In the genomic region with DNA sequence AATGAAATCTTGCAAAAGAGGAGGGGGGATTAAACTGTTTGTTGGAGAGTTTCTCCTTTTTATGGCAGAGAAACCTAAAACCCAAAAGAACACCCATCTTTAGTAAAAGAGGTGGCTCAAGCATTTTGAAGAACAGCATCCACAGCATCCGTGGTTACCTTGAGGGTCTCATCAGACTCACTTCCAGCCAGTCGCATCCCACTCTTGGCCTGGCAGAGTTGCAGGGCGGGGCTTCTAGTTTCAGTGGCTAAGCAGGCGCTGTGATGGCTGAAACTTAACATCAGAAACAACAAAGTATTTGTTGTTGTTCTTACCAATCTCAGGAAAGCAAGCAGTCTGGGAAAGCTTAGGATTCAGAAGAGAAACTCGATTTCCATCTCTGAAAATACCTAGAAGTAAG, we compare ENCODE assay signal across 8 mouse cellular contexts. TPM values are rescaled to one million over a fixed set of nuclear protein-coding genes. Genes with fewer than 3 reads are reported as not detected.
A peak's percentile ranks its signal among the peaks of the same experiment; 100 is the strongest.
DNase-seq lines count a peak whose midpoint lies in the region; ATAC-seq and TF ChIP-seq lines count a peak whose summit lies in the region.

No protein-coding gene starts in this region.

- ATAC-seq in heart, embryonic 11.5 days (replicated peaks; ENCODE audit: insufficient number of reproducible peaks, low FRiP score, low TSS enrichment): no peak
- ATAC-seq in forebrain, embryonic 15.5 days (replicated peaks): no peak
- no peak for ATAC-seq in liver, embryonic 14.5 days (ENCODE audit: insufficient read depth)

- H3K27me3 ChIP-seq in heart, embryonic 11.5 days (ENCODE audit: control insufficient read depth, insufficient read depth, low read length): no peaks in the 10 kb centered on the region
- H3K27me3 ChIP-seq in E14TG2a.4 (ENCODE audit: insufficient read depth, low read length): peaks cover 26% of the 10 kb centered on the region
- H3K27me3 ChIP-seq in forebrain, embryonic 15.5 days: no peaks in the 10 kb centered on the region
- H3K27me3 ChIP-seq in liver, embryonic 14.5 days (ENCODE audit: control insufficient read depth, insufficient read depth, low read length): peaks cover 2% of the 10 kb centered on the region; the same call in 1 of the 2 replicates

- H3K9me3 ChIP-seq in heart, embryonic 11.5 days (replicated peaks; ENCODE audit: control insufficient read depth, low read length): no peaks in the 10 kb centered on the region
- H3K9me3 ChIP-seq in E14TG2a.4 (ENCODE audit: low read length): no peaks in the 10 kb centered on the region
- no peaks in the 10 kb centered on the region for H3K9me3 ChIP-seq in forebrain, embryonic 15.5 days
- H3K9me3 ChIP-seq in liver, embryonic 14.5 days (ENCODE audit: control insufficient read depth, low read length): no peaks in the 10 kb centered on the region

- H3K27ac ChIP-seq in heart, embryonic 11.5 days (ENCODE audit: low read depth, low read length): peak overlapping the region; percentile 100; the same call in 1 of the 2 replicates
- H3K27ac ChIP-seq in forebrain, embryonic 15.5 days (replicated peaks): no peak overlapping the region
- no peak overlapping the region for H3K27ac ChIP-seq in liver, embryonic 14.5 days

- H3K4me2 ChIP-seq in heart, embryonic 11.5 days: peak overlapping the region; percentile 88
- peak overlapping the region; percentile 82 for H3K4me2 ChIP-seq in forebrain, embryonic 15.5 days (replicated peaks)
- peak overlapping the region; percentile 99 for H3K4me2 ChIP-seq in liver, embryonic 14.5 days (ENCODE audit: low read depth)

- DNase-seq in heart, postnatal 25 days (ENCODE audit: low spot score): no peak
- DNase-seq in liver, embryonic 14.5 days (ENCODE audit: low read depth in 3 of 3, low spot score in 3 of 3): no peak
- DNase-seq in left cerebral cortex, postnatal 4 days: no peak
- no peak for DNase-seq in urinary bladder, adult 18-20 months (ENCODE audit: low spot score in 2 of 2)
- no peak for DNase-seq in cerebellum, postnatal 14 days

- WGBS in heart, embryonic 11.5 days (ENCODE audit: insufficient replicate concordance): 10% methylated on average over 5 of the region's 5 CpGs
- WGBS in forebrain, embryonic 15.5 days: 24% methylated on average over 5 of the region's 5 CpGs
- WGBS in liver, embryonic 14.5 days (ENCODE audit: insufficient replicate concordance): 10% methylated on average over 5 of the region's 5 CpGs

- H3K36me3 ChIP-seq in heart, embryonic 11.5 days (ENCODE audit: control insufficient read depth, insufficient read depth, low read length): no peaks in the 10 kb centered on the region
- no peaks in the 10 kb centered on the region for H3K36me3 ChIP-seq in E14TG2a.4 (ENCODE audit: insufficient read depth, low read length)
- H3K36me3 ChIP-seq in forebrain, embryonic 15.5 days: no peaks in the 10 kb centered on the region
- no peaks in the 10 kb centered on the region for H3K36me3 ChIP-seq in liver, embryonic 14.5 days (replicated peaks; ENCODE audit: control insufficient read depth, insufficient read depth, low read depth)

- H3K9ac ChIP-seq in heart, embryonic 11.5 days (ENCODE audit: low read depth, low read length): 0 out of 2 replicates have a peak overlapping the region, but pooled peaks have one; percentile 100
- no peak overlapping the region for H3K9ac ChIP-seq in forebrain, embryonic 15.5 days (replicated peaks)
- H3K9ac ChIP-seq in liver, embryonic 14.5 days (replicated peaks): peak overlapping the region; percentile 75

- TF ChIP-seq CTCF in E14TG2a.4 (conservative IDR thresholded peaks at IDR 0.05; ENCODE audit: low read length): no peak
- no peak for TF ChIP-seq CTCF in liver, embryonic 14.5 days (IDR thresholded peaks at IDR 0.05; ENCODE audit: low read depth)

- no peak for TF ChIP-seq EP300 in liver, embryonic 14.5 days (IDR thresholded peaks at IDR 0.05; ENCODE audit: low read depth)

- intact Hi-C loops in heart, postnatal 25 days (cut with DNase I): loop anchor here (5.0 kb wide), 2 partner anchors 92 to 107 kb away; no protein-coding TSS in a partner anchor
- intact Hi-C loops in left cerebral cortex, postnatal 4 days (cut with DNase I): no loop called here

- peaks cover 32% of the 10 kb centered on the region for H3K4me1 ChIP-seq in heart, embryonic 11.5 days (ENCODE audit: control insufficient read depth, insufficient read depth, low read length)
- peaks cover 42% of the 10 kb centered on the region for H3K4me1 ChIP-seq in E14TG2a.4 (replicated peaks; ENCODE audit: low read depth, low read length)
- peaks cover 43% of the 10 kb centered on the region for H3K4me1 ChIP-seq in forebrain, embryonic 15.5 days
- peaks cover 19 to 20% of the 10 kb centered on the region in 2 experiments for H3K4me1 ChIP-seq in liver, embryonic 14.5 days (replicated peaks; ENCODE audit: control insufficient read depth in 2 of 2, insufficient read depth in 2 of 2, low read length in 1 of 2)

- peak overlapping the region; percentile 98 for H3K4me3 ChIP-seq in heart, embryonic 11.5 days (ENCODE audit: low read depth, low read length)
- H3K4me3 ChIP-seq in E14TG2a.4 (replicated peaks; ENCODE audit: low read length): peak overlapping the region; percentile 97
- H3K4me3 ChIP-seq in forebrain, embryonic 15.5 days: peak overlapping the region; percentile 79
- peak overlapping the region in 1 of 2 experiments; percentile 92; a peak in 2 of 4 replicates for H3K4me3 ChIP-seq in liver, embryonic 14.5 days (ENCODE audit: insufficient read depth in 1 of 2, low read depth in 2 of 2, low read length in 2 of 2)

RNA-seq across cellular contexts. Expression of a gene that starts 0.8 kb away (rescaled TPM):
- 404 and 434 TPM in 2 replicates for polyA plus RNA-seq in heart, embryonic 11.5 days (2014; fragmentation: Nextera tagmentation; extraction: Ambion mirVana)
- total RNA-seq in heart, postnatal 25 days (2021): 100 to 1,000 TPM; 660 to 766 TPM
- polyA plus RNA-seq in forebrain, embryonic 15.5 days (2015; fragmentation: Nextera tagmentation; extraction: Ambion mirVana): 39.7 and 43.7 TPM in 2 replicates
- 44.0 and 48.4 TPM in 2 replicates for polyA plus RNA-seq in liver, embryonic 14.5 days (2012; rRNA removed)
- polyA plus RNA-seq in liver, embryonic 14.5 days (2014; fragmentation: Nextera tagmentation; extraction: Ambion mirVana): 54.7 and 62.2 TPM in 2 replicates
- 100 to 1,000 TPM; 205 to 223 TPM for total RNA-seq in left cerebral cortex, postnatal 4 days (2021)
